Mouse (Mus musculus) liver, adult 2 months (tissue): ENCODE measurements around the gene U2surp.

ENCODE experiments used
- CTCF ChIP-seq: fragments of 200-500 bp; IDR thresholded peaks from 2 replicates; pipeline ENCODE4 v1.5.1; 2011; ENCODE audit warnings: low read depth, low read length, control low read depth
- POLR2A ChIP-seq: fragments of 200-500 bp; IDR thresholded peaks from 2 replicates; pipeline ENCODE4 v1.6.1; 2011; ENCODE audit warnings: low read length, control low read depth; ENCODE audit not compliant: insufficient read depth; ENCODE audit errors: extremely low read depth

GRCm38 (mm10) chr9:95525376-95525775 lies 13.6 kb upstream of the U2surp start:
- TF ChIP-seq POLR2A (no peak), CTCF (no peak)
